Mouse (Mus musculus) kidney, embryonic 14.5 days (tissue): ENCODE data around the gene St6galnac3. TPM values are rescaled to one million over a fixed set of nuclear protein-coding genes. Genes with fewer than 3 reads are reported as not detected.
A peak's percentile ranks its signal among the peaks of the same experiment; 100 is the strongest.

Experiments
- ATAC-seq: fragments of 200-750 bp; cut with Nextera tagmentation; 2 replicates; pipeline ENCODE4 v1.8.0; 2017; ENCODE audit warnings: moderate number of reproducible peaks, mild to moderate bottlenecking, moderate TSS enrichment, moderate library complexity; ENCODE audit not compliant: low FRiP score, low TSS enrichment
- H3K27ac ChIP-seq: fragments of 300-500 bp; sonication (generic); 2 replicates; pipeline ENCODE4 v1.5.1; 2014; ENCODE audit warnings: low read depth, mild to moderate bottlenecking, low read length, moderate library complexity, mixed read lengths
- H3K27me3 ChIP-seq: fragments of 300-500 bp; sonication (generic); 2 replicates; pipeline ENCODE4 v1.6.1; 2014; ENCODE audit warnings: mild to moderate bottlenecking, low read length; ENCODE audit not compliant: control insufficient read depth, insufficient read depth
- H3K36me3 ChIP-seq: fragments of 300-500 bp; sonication (generic); 2 replicates; pipeline ENCODE4 v1.6.1; 2014; ENCODE audit warnings: low read length, mixed read lengths; ENCODE audit not compliant: control insufficient read depth, insufficient read depth
- H3K4me1 ChIP-seq: fragments of 300-500 bp; sonication (generic); 2 replicates; pipeline ENCODE4 v1.6.1; 2014; ENCODE audit warnings: low read length, mixed read lengths; ENCODE audit not compliant: control insufficient read depth, insufficient read depth
- H3K4me2 ChIP-seq: fragments of 300-500 bp; sonication (generic); replicated peaks from 2 replicates; pipeline ENCODE4 v1.6.1; 2014; ENCODE audit warnings: low read depth, mild to moderate bottlenecking, low read length
- H3K4me3 ChIP-seq: fragments of 300-500 bp; sonication (generic); 2 replicates; pipeline ENCODE4 v1.5.1; 2014; ENCODE audit warnings: mild to moderate bottlenecking, low read length
- H3K9ac ChIP-seq: fragments of 300-500 bp; sonication (generic); 2 replicates; pipeline ENCODE4 v1.6.1; 2014; ENCODE audit warnings: low read depth, mild to moderate bottlenecking, low read length, moderate library complexity
- H3K9me3 ChIP-seq: fragments of 300-500 bp; sonication (generic); 2 replicates; pipeline ENCODE4 v1.6.1; 2016; ENCODE audit warnings: low read length; ENCODE audit not compliant: control insufficient read depth
- WGBS: fragments of 180-500 bp; shearing (Covaris S2); extraction: QIAGEN DNeasy Blood & Tissue Kit; methylation state at CpG from one replicate; pipeline ENCODE4 v1.1.7; 2014; 5-methylcytosine and 5-hydroxymethylcytosine counted together
- polyA plus RNA-seq: library from polyadenylated mRNA; unstranded; fragments of >200 nt; fragmentation: Nextera tagmentation; extraction: Ambion mirVana; gene quantifications from 2 replicates; pipeline ENCODE4 v1.2.1, GENCODE M21; 2014

Gene St6galnac3
- polyA plus RNA-seq, 1 experiment from 2014 or later = 63.8 TPM

DNA sequence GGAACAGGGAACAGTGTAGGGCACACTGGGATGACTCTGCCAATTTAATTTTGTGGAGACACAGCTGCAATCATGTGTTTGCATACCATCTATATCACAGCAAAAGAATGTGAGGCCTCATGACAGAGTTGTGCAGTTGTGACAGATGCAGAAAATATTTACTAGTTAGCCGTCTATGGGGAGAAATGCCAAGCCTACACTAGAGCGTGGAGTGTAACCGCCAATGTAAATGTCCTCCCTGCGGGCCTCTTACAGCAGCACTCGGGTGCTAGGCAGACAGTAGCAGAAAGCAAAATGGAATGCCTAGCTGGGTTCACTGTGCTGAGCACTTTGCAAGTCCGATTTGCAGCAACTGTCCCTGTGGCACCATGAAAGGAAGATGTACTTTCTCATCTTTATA is 261.1 kb downstream of the St6galnac3 start:
- Histone ChIP-seq H3K9me3 (peaks cover 5% of the 10 kb centered on the region; the same call in 1 of the 2 replicates), H3K4me2 (no peak overlapping the region), H3K27ac (no peak overlapping the region), H3K27me3 (no peaks in the 10 kb centered on the region), H3K4me3 (no peak overlapping the region), H3K36me3 (no peaks in the 10 kb centered on the region), H3K9ac (no peak overlapping the region), H3K4me1 (no peaks in the 10 kb centered on the region)
- ATAC-seq = no peak
- 80% methylated on average over 6 of the region's 6 CpGs for WGBS

DNA sequence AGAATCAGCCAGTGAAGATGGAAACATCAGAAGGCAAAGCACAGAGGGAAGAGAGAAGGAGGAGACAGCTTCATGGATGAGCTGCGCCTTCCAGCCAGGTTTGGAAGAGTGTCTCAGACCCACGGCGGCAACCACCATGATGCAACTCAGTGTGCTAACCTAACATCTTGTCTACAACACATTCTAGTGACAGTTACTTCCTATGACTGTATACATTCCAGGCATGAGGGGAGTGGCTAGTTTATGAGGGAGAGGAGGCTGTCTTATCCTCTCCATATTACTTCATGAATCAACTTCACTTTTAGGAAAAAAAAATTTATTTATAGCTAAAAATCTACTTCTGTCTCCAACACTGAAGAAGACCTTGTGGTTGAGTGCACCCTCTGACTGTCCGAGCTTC is 264.8 kb downstream of the St6galnac3 start:
- ATAC-seq = no peak
- no peak overlapping the region for H3K27ac ChIP-seq
- no peak overlapping the region for H3K4me2 ChIP-seq
- H3K9ac ChIP-seq = no peak overlapping the region
- H3K4me3 ChIP-seq = no peak overlapping the region
- peaks cover 6% of the 10 kb centered on the region; the same call in 1 of the 2 replicates for H3K9me3 ChIP-seq
- no peaks in the 10 kb centered on the region for H3K4me1 ChIP-seq
- no peaks in the 10 kb centered on the region for H3K27me3 ChIP-seq
- H3K36me3 ChIP-seq = no peaks in the 10 kb centered on the region
- WGBS = 96% methylated on average over 4 of the region's 4 CpGs

DNA sequence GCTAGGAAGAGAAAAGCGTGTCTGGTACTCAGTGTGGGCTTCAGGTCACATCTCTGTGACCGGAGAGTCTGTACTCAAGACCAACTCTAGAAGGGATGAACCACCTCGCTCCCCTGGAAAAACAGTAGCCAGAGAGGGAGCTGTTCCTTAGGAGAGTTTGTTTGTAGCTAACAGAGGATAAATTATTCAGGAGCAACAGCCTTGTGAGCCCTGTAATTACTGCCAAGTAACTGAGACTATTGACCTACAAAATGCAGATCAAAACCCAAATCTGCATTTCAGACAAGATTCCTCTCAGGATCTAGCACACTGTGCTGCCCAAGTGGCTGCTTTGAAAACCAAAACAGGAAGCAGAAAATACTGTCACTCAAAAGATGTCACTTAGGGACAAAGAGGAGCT is 266.4 kb downstream of the St6galnac3 start:
- no peak overlapping the region for H3K27ac ChIP-seq
- H3K36me3 ChIP-seq = no peaks in the 10 kb centered on the region
- no peak overlapping the region for H3K4me2 ChIP-seq
- H3K9ac ChIP-seq = no peak overlapping the region
- H3K9me3 ChIP-seq = peaks cover 6% of the 10 kb centered on the region; the same call in 1 of the 2 replicates
- WGBS = 87% methylated on average over 3 of the region's 3 CpGs
- H3K27me3 ChIP-seq = no peaks in the 10 kb centered on the region
- no peaks in the 10 kb centered on the region for H3K4me1 ChIP-seq
- no peak for ATAC-seq
- H3K4me3 ChIP-seq = no peak overlapping the region

DNA sequence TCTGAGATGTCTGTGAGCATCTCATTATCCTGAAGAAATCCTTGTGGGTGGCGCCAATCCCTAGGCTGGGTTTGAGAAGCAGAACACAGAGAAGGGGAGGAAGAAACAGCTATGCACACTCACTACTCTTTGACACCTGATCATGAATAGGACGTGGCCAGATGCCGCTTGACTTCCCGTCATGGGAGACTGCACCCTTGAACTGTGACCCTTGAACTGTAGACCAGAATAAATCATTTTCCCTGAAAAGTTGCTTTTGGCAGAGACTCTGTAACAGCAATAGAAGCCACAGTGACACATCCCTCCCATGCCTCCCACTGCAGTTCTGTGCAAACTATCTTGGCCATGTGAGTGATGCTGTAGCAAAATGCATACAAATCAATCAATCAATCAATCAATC is 267.3 kb downstream of the St6galnac3 start:
- Histone ChIP-seq H3K9ac (no peak overlapping the region), H3K36me3 (no peaks in the 10 kb centered on the region), H3K27me3 (no peaks in the 10 kb centered on the region), H3K4me1 (no peaks in the 10 kb centered on the region), H3K9me3 (peaks cover 6% of the 10 kb centered on the region; the same call in 1 of the 2 replicates), H3K27ac (no peak overlapping the region), H3K4me2 (no peak overlapping the region), H3K4me3 (no peak overlapping the region)
- peak; percentile 28; the same call in 1 of the 2 replicates for ATAC-seq
- 45% methylated on average over 4 of the region's 4 CpGs for WGBS

DNA sequence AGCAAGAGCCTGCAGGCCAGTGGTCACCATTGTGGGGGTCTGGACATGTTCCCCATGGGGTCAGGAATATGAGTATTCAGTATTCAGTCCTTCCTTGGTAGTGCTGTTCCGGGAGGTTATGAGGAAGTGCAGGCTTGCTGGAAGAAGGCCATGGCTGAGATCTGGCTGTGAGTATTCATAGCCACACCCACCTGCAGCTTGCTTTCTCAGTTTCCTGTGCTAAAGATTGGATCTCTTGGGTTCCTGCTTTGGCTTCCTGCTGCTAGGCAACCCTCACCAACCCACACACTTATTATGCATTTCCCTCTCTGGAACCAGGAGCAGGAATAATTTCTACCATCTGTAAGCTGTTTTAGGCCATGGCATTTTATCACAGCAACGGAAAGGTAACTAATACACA is 267.8 kb downstream of the St6galnac3 start:
- Histone ChIP-seq H3K4me3 (no peak overlapping the region), H3K27me3 (no peaks in the 10 kb centered on the region), H3K9ac (no peak overlapping the region), H3K27ac (no peak overlapping the region), H3K4me1 (no peaks in the 10 kb centered on the region), H3K9me3 (peaks cover 6% of the 10 kb centered on the region; the same call in 1 of the 2 replicates), H3K36me3 (no peaks in the 10 kb centered on the region), H3K4me2 (no peak overlapping the region)
- 92% methylated on average over 2 of the region's 2 CpGs for WGBS
- no peak for ATAC-seq

DNA sequence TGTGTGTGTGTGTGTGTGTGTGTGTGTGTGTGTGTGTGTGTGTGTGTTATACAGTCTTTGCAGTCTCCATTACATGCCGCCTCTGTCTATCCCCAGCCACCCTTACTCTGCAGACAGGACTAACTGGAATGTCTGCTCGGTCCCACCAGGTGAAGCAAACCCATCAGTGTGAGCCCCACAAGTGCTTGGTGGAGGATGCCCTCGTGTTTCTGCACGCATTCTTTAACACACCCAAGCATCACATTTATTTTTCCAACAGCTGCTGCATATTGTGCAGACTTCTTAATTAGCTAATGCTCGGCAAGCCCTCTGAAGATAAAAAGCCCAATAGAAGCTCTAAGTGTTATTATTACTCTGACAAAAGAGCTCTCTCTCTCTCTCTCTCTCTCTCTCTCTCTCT is 268.7 kb downstream of the St6galnac3 start:
- H3K9me3 ChIP-seq = peaks cover 6% of the 10 kb centered on the region; the same call in 1 of the 2 replicates
- H3K36me3 ChIP-seq = no peaks in the 10 kb centered on the region
- H3K27ac ChIP-seq = no peak overlapping the region
- 86% methylated on average over 5 of the region's 5 CpGs for WGBS
- H3K27me3 ChIP-seq = no peaks in the 10 kb centered on the region
- H3K4me2 ChIP-seq = no peak overlapping the region
- no peak overlapping the region for H3K9ac ChIP-seq
- no peak for ATAC-seq
- H3K4me3 ChIP-seq = no peak overlapping the region
- H3K4me1 ChIP-seq = no peaks in the 10 kb centered on the region

DNA sequence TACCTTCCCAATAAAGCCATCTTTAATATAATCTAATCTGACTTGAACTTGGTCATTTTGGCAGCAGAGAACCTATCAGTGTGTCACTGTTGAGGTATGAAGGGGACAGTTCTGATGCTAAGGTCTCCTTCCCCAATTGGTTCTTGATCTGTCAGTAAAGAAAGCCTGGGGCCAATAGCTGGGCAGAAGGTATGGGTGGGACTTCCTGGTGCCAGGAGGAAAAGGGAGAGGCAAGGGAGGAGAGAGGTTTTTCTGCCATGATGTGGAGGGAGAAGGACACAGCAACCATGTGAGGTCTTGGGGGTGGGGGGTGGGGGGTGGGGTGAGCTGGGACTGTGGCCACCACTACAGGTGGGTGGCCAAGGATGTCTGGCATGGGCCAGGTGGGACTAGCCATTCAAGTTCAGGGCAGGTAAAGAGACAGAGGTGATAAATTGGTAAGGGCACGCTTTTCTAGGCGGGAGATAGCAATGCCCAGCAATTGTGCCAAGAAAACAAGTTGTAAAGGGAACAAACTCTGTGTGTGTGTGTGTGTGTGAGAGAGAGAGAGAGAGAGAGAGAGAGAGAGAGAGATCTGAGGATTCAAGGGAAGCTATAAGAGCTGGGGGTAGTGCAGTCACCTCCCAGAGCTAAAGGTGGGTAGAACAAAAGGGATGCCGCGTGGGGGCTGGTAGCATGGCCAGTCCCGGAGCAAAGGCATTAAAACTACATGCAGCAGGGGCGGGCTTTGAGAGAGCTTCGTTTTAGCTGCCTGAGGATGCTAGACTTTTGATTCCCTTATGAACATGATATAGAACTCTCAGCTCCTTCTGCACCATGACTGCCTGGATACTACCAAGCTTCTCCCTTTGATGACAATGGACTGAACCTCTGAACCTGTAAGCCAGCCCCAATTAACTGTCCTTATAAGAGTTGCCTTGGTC is 271.6 kb downstream of the St6galnac3 start:
- WGBS = 91% methylated on average over 7 of the region's 7 CpGs
- Histone ChIP-seq H3K27me3 (no peaks in the 10 kb centered on the region), H3K9ac (no peak overlapping the region), H3K27ac (no peak overlapping the region), H3K36me3 (no peaks in the 10 kb centered on the region), H3K9me3 (0 out of 2 replicates have a peak, but pooled peaks cover 3% of the 10 kb centered on the region), H3K4me3 (no peak overlapping the region), H3K4me1 (no peaks in the 10 kb centered on the region), H3K4me2 (no peak overlapping the region)
- ATAC-seq = no peak

DNA sequence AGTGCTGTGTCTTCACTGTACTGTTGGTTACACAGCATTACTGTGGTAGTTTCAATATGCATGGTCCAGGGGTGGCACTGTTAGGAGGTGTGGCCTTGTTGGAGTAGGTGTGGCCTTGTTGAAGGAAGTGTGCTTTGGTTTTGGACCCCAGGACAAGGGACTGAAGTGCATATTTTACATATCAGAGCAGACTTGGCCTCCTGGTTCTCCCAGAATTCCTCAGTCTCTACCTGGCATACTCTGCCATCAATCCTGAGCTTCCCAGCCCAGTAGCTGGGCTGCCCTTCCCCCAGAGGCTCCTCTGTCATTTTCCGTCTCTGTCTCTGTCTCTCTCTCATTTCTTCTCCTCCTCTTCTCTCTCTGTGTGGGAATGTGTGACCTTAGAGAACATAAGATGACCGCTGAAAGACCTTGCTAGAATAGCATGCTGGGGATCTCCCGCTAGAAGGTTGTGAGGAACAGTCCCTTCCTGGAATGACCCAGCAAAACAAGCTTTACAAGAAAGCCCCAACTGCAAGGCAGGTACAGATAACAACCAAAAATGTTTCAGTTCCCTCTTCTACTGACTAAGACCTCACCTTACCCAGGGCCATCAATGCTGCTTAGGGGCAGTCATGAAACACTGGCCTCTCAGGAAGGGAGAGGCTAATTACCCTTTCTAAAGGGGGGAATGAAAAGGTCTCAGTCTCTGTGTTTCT is 272.5 kb downstream of the St6galnac3 start:
- Histone ChIP-seq H3K9ac (no peak overlapping the region), H3K4me2 (no peak overlapping the region), H3K9me3 (no peaks in the 10 kb centered on the region), H3K27me3 (no peaks in the 10 kb centered on the region), H3K27ac (no peak overlapping the region), H3K4me1 (no peaks in the 10 kb centered on the region), H3K36me3 (no peaks in the 10 kb centered on the region), H3K4me3 (no peak overlapping the region)
- 98% methylated on average over 3 of the region's 3 CpGs for WGBS
- no peak for ATAC-seq

DNA sequence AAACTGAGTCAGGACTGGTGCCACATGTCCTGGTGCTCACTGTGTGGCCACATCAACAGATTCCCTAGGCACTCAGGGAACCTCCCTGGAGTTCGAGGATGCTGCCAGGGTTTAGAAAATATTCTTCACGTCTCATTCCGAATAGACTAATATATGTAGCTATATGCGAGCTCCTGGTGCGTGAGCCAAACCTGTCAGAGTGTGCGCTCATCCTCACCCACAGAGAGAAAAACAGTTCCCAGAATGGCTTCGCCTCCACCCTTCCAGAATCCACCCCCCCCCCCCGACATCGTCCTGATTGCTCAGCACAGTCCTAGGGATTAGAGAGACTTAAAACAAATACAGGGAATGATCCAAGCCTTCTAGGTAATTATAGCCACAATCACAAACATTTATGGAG is 283.6 kb downstream of the St6galnac3 start:
- Histone ChIP-seq H3K4me2 (no peak overlapping the region), H3K27me3 (no peaks in the 10 kb centered on the region), H3K27ac (no peak overlapping the region), H3K36me3 (no peaks in the 10 kb centered on the region), H3K9ac (no peak overlapping the region), H3K4me3 (no peak overlapping the region), H3K4me1 (no peaks in the 10 kb centered on the region), H3K9me3 (no peaks in the 10 kb centered on the region)
- no peak for ATAC-seq
- 85% methylated on average over 9 of the region's 9 CpGs for WGBS
